Mouse (Mus musculus) midbrain, embryonic 16.5 days (tissue): ENCODE results near the gene Prrc2a. TPM values are rescaled to one million over a fixed set of nuclear protein-coding genes. Genes with fewer than 3 reads are reported as not detected.
A peak's percentile ranks its signal among the peaks of the same experiment; 100 is the strongest.

Experiments
- ATAC-seq: fragments of 200-750 bp; cut with Nextera tagmentation; 2 replicates; pipeline ENCODE4 v1.8.0; 2017; ENCODE audit warnings: moderate TSS enrichment
- H3K27ac ChIP-seq: fragments of 300-500 bp; sonication (generic); 2 replicates; pipeline ENCODE4 v1.5.1; 2014; ENCODE audit warnings: mild to moderate bottlenecking, low read length, mixed read lengths
- H3K27me3 ChIP-seq: fragments of 300-500 bp; sonication (generic); 2 replicates; pipeline ENCODE4 v1.6.1; 2014; ENCODE audit warnings: low read depth, low read length, mixed read lengths; ENCODE audit not compliant: control insufficient read depth, insufficient read depth
- H3K36me3 ChIP-seq: fragments of 300-500 bp; sonication (generic); 2 replicates; pipeline ENCODE4 v1.6.1; 2014; ENCODE audit warnings: mild to moderate bottlenecking, low read length, moderate library complexity, mixed read lengths; ENCODE audit not compliant: control insufficient read depth, insufficient read depth
- H3K4me1 ChIP-seq: fragments of 300-500 bp; sonication (generic); 2 replicates; pipeline ENCODE4 v1.6.1; 2014; ENCODE audit warnings: mild to moderate bottlenecking, low read length, mixed read lengths; ENCODE audit not compliant: control insufficient read depth, insufficient read depth
- H3K4me2 ChIP-seq: fragments of 300-500 bp; sonication (generic); 2 replicates; pipeline ENCODE4 v1.6.1; 2014; ENCODE audit warnings: mild to moderate bottlenecking, low read length, mixed read lengths
- H3K4me3 ChIP-seq: fragments of 300-500 bp; sonication (generic); 2 replicates; pipeline ENCODE4 v1.5.1; 2014; ENCODE audit warnings: low read depth, mild to moderate bottlenecking, low read length, moderate library complexity, mixed read lengths
- H3K9ac ChIP-seq: fragments of 300-500 bp; sonication (generic); 2 replicates; pipeline ENCODE4 v1.6.1; 2014; ENCODE audit warnings: low read depth, low read length, mixed read lengths
- H3K9me3 ChIP-seq: fragments of 300-500 bp; sonication (generic); replicated peaks from 2 replicates; pipeline ENCODE4 v1.6.1; 2014; ENCODE audit warnings: mild to moderate bottlenecking, low read length, mixed read lengths; ENCODE audit not compliant: control insufficient read depth, poor library complexity, severe bottlenecking
- WGBS: fragments of 180-500 bp; shearing (Covaris S2); extraction: QIAGEN DNeasy Blood & Tissue Kit; methylation state at CpG from one replicate; pipeline ENCODE4 v1.1.7; 2014; 5-methylcytosine and 5-hydroxymethylcytosine counted together
- polyA plus RNA-seq: library from polyadenylated mRNA; unstranded; fragments of >200 nt; fragmentation: Nextera tagmentation; extraction: Ambion mirVana; gene quantifications from 2 replicates; pipeline ENCODE4 v1.2.1, GENCODE M21; 2015

The Prrc2a gene
- polyA plus RNA-seq, 1 experiment from 2014 or later = 148 TPM

- H3K4me1 ChIP-seq = peaks cover 10% of the 10 kb centered on the region
- no peak overlapping the region for H3K4me2 ChIP-seq
- H3K4me3 ChIP-seq = no peak overlapping the region
- 18% methylated on average over 4 of the region's 4 CpGs for WGBS
- H3K27me3 ChIP-seq = no peaks in the 10 kb centered on the region
- no peak for ATAC-seq
- no peak overlapping the region for H3K27ac ChIP-seq
- no peaks in the 10 kb centered on the region for H3K36me3 ChIP-seq
- no peaks in the 10 kb centered on the region for H3K9me3 ChIP-seq
- no peak overlapping the region for H3K9ac ChIP-seq
Measured at GRCm38 (mm10) chr17:35168541-35169207, 4.0 kb upstream of the Prrc2a start.

- Histone ChIP-seq H3K4me1 (peaks cover 16% of the 10 kb centered on the region), H3K27ac (no peak overlapping the region), H3K4me2 (no peak overlapping the region), H3K9me3 (no peaks in the 10 kb centered on the region), H3K4me3 (no peak overlapping the region), H3K9ac (no peak overlapping the region), H3K27me3 (no peaks in the 10 kb centered on the region), H3K36me3 (no peaks in the 10 kb centered on the region)
- 88% methylated on average over 7 of the region's 7 CpGs for WGBS
- ATAC-seq = no peak
Measured at GRCm38 (mm10) chr17:35167794-35168193, 3.1 kb upstream of the Prrc2a start.

GRCm38 (mm10) chr17:35166352-35167035, 1.8 kb upstream of the Prrc2a start:
- H3K4me3 ChIP-seq = peak overlapping the region; percentile 99
- ATAC-seq = no peak
- H3K9me3 ChIP-seq = no peaks in the 10 kb centered on the region
- H3K27ac ChIP-seq = peak overlapping the region; percentile 99
- H3K9ac ChIP-seq = peak overlapping the region; percentile 63; the same call in 1 of the 2 replicates
- no peaks in the 10 kb centered on the region; the same call in 1 of the 2 replicates for H3K36me3 ChIP-seq
- H3K27me3 ChIP-seq = no peaks in the 10 kb centered on the region
- 66% methylated on average over 8 of the region's 8 CpGs for WGBS
- H3K4me1 ChIP-seq = peaks cover 27% of the 10 kb centered on the region
- H3K4me2 ChIP-seq = peak overlapping the region; percentile 66

- H3K4me2 ChIP-seq = peak overlapping the region; percentile 66
- no peaks in the 10 kb centered on the region for H3K27me3 ChIP-seq
- H3K9me3 ChIP-seq = no peaks in the 10 kb centered on the region
- H3K36me3 ChIP-seq = peaks cover 8% of the 10 kb centered on the region
- H3K27ac ChIP-seq = peak overlapping the region; percentile 99
- peak overlapping the region; percentile 63 for H3K9ac ChIP-seq
- H3K4me1 ChIP-seq = peaks cover 29% of the 10 kb centered on the region
- WGBS = 17% methylated on average over 12 of the region's 12 CpGs
- H3K4me3 ChIP-seq = peak overlapping the region; percentile 99
- ATAC-seq = no peak
Measured at GRCm38 (mm10) chr17:35165451-35166155, 906 bp upstream of the Prrc2a start.

- no peak for ATAC-seq
- WGBS = under 1% methylated on average over 26 of the region's 28 CpGs
- H3K9me3 ChIP-seq = no peaks in the 10 kb centered on the region
- H3K36me3 ChIP-seq = peaks cover 21% of the 10 kb centered on the region
- peak overlapping the region; percentile 71 for H3K4me2 ChIP-seq
- H3K9ac ChIP-seq = peak overlapping the region; percentile 100
- peaks cover 29% of the 10 kb centered on the region for H3K4me1 ChIP-seq
- H3K27me3 ChIP-seq = no peaks in the 10 kb centered on the region
- peak overlapping the region; percentile 99 for H3K27ac ChIP-seq
- peak overlapping the region; percentile 99 for H3K4me3 ChIP-seq
Measured at GRCm38 (mm10) chr17:35164218-35164567, 504 bp downstream of the Prrc2a start.

- no peak for ATAC-seq
- 8% methylated on average over 8 of the region's 8 CpGs for WGBS
Measured at GRCm38 (mm10) chr17:35163326-35164081, 1.2 kb downstream of the Prrc2a start.

GRCm38 (mm10) chr17:35162730-35163129, 2.0 kb downstream of the Prrc2a start:
- H3K27ac ChIP-seq = peak overlapping the region; percentile 48; the same call in 1 of the 2 replicates
- H3K27me3 ChIP-seq = no peaks in the 10 kb centered on the region
- ATAC-seq = no peak
- H3K9me3 ChIP-seq = no peaks in the 10 kb centered on the region
- H3K36me3 ChIP-seq = peaks cover 35% of the 10 kb centered on the region
- H3K9ac ChIP-seq = peak overlapping the region; percentile 100
- WGBS = 30% methylated on average over 12 of the region's 12 CpGs
- peak overlapping the region; percentile 99 for H3K4me3 ChIP-seq
- peaks cover 29% of the 10 kb centered on the region for H3K4me1 ChIP-seq
- peak overlapping the region; percentile 71 for H3K4me2 ChIP-seq

More at GRCm38 (mm10) chr17:35163326-35164081, 1.2 kb downstream of the Prrc2a start:
- Histone ChIP-seq H3K36me3 (peaks cover 28% of the 10 kb centered on the region), H3K9ac (peak overlapping the region; percentile 100), H3K27ac (peak overlapping the region; percentile 99), H3K4me3 (peak overlapping the region; percentile 99), H3K27me3 (no peaks in the 10 kb centered on the region), H3K9me3 (no peaks in the 10 kb centered on the region), H3K4me2 (peak overlapping the region; percentile 71), H3K4me1 (peaks cover 29% of the 10 kb centered on the region)

GRCm38 (mm10) chr17:35162121-35162520, 2.6 kb downstream of the Prrc2a start:
- H3K4me2 ChIP-seq = peak overlapping the region; percentile 71
- ATAC-seq = no peak
- 57% methylated on average over 14 of the region's 14 CpGs for WGBS
- peak overlapping the region; percentile 100 for H3K9ac ChIP-seq
- no peak overlapping the region for H3K27ac ChIP-seq
- H3K27me3 ChIP-seq = no peaks in the 10 kb centered on the region
- peaks cover 29% of the 10 kb centered on the region for H3K4me1 ChIP-seq
- peaks cover 41% of the 10 kb centered on the region for H3K36me3 ChIP-seq
- H3K4me3 ChIP-seq = peak overlapping the region; percentile 99
- no peaks in the 10 kb centered on the region for H3K9me3 ChIP-seq
